Mouse (Mus musculus) stomach, embryonic 14.5 days (tissue): ENCODE data around the gene Syt1. TPM values are rescaled to one million over a fixed set of nuclear protein-coding genes. Genes with fewer than 3 reads are reported as not detected.

Experiments
- ATAC-seq: fragments of 200-750 bp; cut with Nextera tagmentation; 2 replicates; pipeline ENCODE4 v1.8.0; 2017; ENCODE audit warnings: low read depth, moderate TSS enrichment; ENCODE audit not compliant: insufficient number of reproducible peaks, insufficient read depth, low FRiP score
- H3K27ac ChIP-seq: fragments of 300-500 bp; sonication (generic); 2 replicates; pipeline ENCODE4 v1.5.1; 2014; ENCODE audit warnings: mild to moderate bottlenecking, low read length, moderate library complexity, mixed read lengths
- H3K27me3 ChIP-seq: fragments of 300-500 bp; sonication (generic); 2 replicates; pipeline ENCODE4 v1.6.1; 2014; ENCODE audit warnings: low read length, control low read depth, mixed read lengths; ENCODE audit not compliant: control insufficient read depth, insufficient read depth
- H3K36me3 ChIP-seq: fragments of 300-500 bp; sonication (generic); 2 replicates; pipeline ENCODE4 v1.6.1; 2014; ENCODE audit warnings: mild to moderate bottlenecking, control low read depth, low read length, moderate library complexity, mixed read lengths; ENCODE audit not compliant: control insufficient read depth, insufficient read depth
- H3K4me1 ChIP-seq: fragments of 300-500 bp; sonication (generic); 2 replicates; pipeline ENCODE4 v1.6.1; 2014; ENCODE audit warnings: low read length, control low read depth, mixed read lengths; ENCODE audit not compliant: control insufficient read depth, insufficient read depth
- H3K4me2 ChIP-seq: fragments of 300-500 bp; sonication (generic); replicated peaks from 2 replicates; pipeline ENCODE4 v1.6.1; 2014; ENCODE audit warnings: low read depth, low read length, control low read depth
- H3K4me3 ChIP-seq: fragments of 300-500 bp; sonication (generic); 2 replicates; pipeline ENCODE4 v1.5.1; 2014; ENCODE audit warnings: low read depth, low read length, control low read depth
- H3K9ac ChIP-seq: fragments of 300-500 bp; sonication (generic); replicated peaks from 2 replicates; pipeline ENCODE4 v1.6.1; 2014; ENCODE audit warnings: low read depth, mild to moderate bottlenecking, control low read depth, low read length, moderate library complexity, mixed read lengths
- H3K9me3 ChIP-seq: fragments of 300-500 bp; sonication (generic); 2 replicates; pipeline ENCODE4 v1.6.1; 2016; ENCODE audit warnings: low read depth, low read length, control low read depth; ENCODE audit not compliant: control insufficient read depth
- WGBS: fragments of 180-500 bp; shearing (Covaris S2); extraction: QIAGEN DNeasy Blood & Tissue Kit; methylation state at CpG from one replicate; pipeline ENCODE4 v1.1.7; 2014; 5-methylcytosine and 5-hydroxymethylcytosine counted together
- polyA plus RNA-seq: library from polyadenylated mRNA; unstranded; fragments of >200 nt; fragmentation: Nextera tagmentation; extraction: Ambion mirVana; gene quantifications from 2 replicates; pipeline ENCODE4 v1.2.1, GENCODE M21; 2014

The Syt1 gene
- polyA plus RNA-seq, 1 experiment from 2014 or later, result 12.7 TPM

DNA sequence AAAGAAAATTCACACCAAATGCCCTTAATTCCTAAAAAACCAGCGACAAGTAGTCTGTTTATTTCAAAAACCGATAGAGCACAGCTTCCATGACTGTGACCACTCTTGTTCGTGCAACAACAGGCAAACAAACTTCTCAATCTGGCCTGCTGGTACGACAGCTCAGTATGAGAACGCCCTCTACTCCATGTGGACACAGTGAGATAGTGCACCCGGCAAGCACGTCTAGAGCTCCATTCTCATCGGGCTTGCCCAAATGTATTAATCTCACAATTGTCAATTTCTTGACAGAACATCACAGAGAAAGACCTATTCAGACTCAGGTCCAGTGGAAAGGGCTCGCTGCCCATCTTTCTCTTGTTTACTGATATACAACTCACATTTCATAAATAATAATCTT is 469.2 kb downstream of the Syt1 start:
- Histone ChIP-seq H3K27me3 (no peaks in the 10 kb centered on the region), H3K4me3 (no peak overlapping the region), H3K9me3 (no peaks in the 10 kb centered on the region), H3K27ac (no peak overlapping the region), H3K4me2 (no peak overlapping the region), H3K9ac (no peak overlapping the region), H3K4me1 (no peaks in the 10 kb centered on the region), H3K36me3 (no peaks in the 10 kb centered on the region)
- 70% methylated on average over 9 of the region's 9 CpGs for WGBS
- no peak for ATAC-seq

- no peak for ATAC-seq
- H3K36me3 ChIP-seq, result no peaks in the 10 kb centered on the region
- no peak overlapping the region for H3K9ac ChIP-seq
- no peaks in the 10 kb centered on the region for H3K27me3 ChIP-seq
- H3K27ac ChIP-seq, result no peak overlapping the region
- WGBS, result 49% methylated on average over 3 of the region's 3 CpGs
- no peak overlapping the region for H3K4me2 ChIP-seq
- no peaks in the 10 kb centered on the region for H3K9me3 ChIP-seq
- H3K4me3 ChIP-seq, result no peak overlapping the region
- H3K4me1 ChIP-seq, result 0 out of 2 replicates have a peak, but pooled peaks cover 3% of the 10 kb centered on the region
These were observed 472.2 kb downstream of the Syt1 start for GRCm38 (mm10) chr10:108538546-108538945.

- ATAC-seq, result peak; percentile 75
- H3K27me3 ChIP-seq, result no peaks in the 10 kb centered on the region
- no peak overlapping the region for H3K4me3 ChIP-seq
- H3K4me1 ChIP-seq, result 0 out of 2 replicates have a peak, but pooled peaks cover 3% of the 10 kb centered on the region
- H3K9me3 ChIP-seq, result no peaks in the 10 kb centered on the region
- WGBS, result 62% methylated on average over 9 of the region's 9 CpGs
- no peak overlapping the region for H3K9ac ChIP-seq
- no peaks in the 10 kb centered on the region for H3K36me3 ChIP-seq
- no peak overlapping the region for H3K27ac ChIP-seq
- no peak overlapping the region for H3K4me2 ChIP-seq
These were observed 473.1 kb downstream of the Syt1 start for GRCm38 (mm10) chr10:108537641-108538040.

- H3K36me3 ChIP-seq, result no peaks in the 10 kb centered on the region
- H3K9ac ChIP-seq, result no peak overlapping the region
- H3K4me1 ChIP-seq, result peaks cover 6% of the 10 kb centered on the region; the same call in 1 of the 2 replicates
- WGBS, result 46% methylated on average over 5 of the region's 5 CpGs
- H3K27me3 ChIP-seq, result no peaks in the 10 kb centered on the region
- no peak overlapping the region for H3K4me3 ChIP-seq
- H3K27ac ChIP-seq, result peak overlapping the region; percentile 61; the same call in 1 of the 2 replicates
- ATAC-seq, result no peak
- H3K9me3 ChIP-seq, result no peaks in the 10 kb centered on the region
- no peak overlapping the region for H3K4me2 ChIP-seq
These were observed 474.9 kb downstream of the Syt1 start for GRCm38 (mm10) chr10:108535922-108536321.

DNA sequence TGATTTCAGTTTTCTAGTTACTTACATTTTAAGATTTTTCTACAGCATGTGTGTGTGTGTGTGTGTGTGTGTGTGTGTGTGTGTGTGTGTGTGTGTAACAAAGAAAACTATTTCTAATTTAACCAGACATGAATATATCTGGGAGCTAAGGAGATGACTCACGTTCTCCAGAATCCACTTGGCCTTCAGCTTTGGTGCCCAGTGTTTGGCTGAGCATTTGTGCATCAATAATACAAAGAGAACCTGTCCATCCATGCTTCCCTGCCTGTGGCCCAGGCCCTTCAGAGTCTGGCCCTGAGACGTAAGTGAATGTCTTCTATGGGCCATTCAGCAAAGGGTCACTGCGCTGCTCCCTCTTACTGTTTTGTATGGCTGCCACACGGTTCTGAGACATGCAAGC is 476.7 kb downstream of the Syt1 start:
- ATAC-seq, result no peak
- H3K4me2 ChIP-seq, result no peak overlapping the region
- no peak overlapping the region for H3K9ac ChIP-seq
- no peaks in the 10 kb centered on the region for H3K9me3 ChIP-seq
- H3K36me3 ChIP-seq, result no peaks in the 10 kb centered on the region
- peaks cover 6% of the 10 kb centered on the region; the same call in 1 of the 2 replicates for H3K4me1 ChIP-seq
- no peak overlapping the region for H3K4me3 ChIP-seq
- no peaks in the 10 kb centered on the region for H3K27me3 ChIP-seq
- no peak overlapping the region for H3K27ac ChIP-seq
- WGBS, result 84% methylated on average over 4 of the region's 4 CpGs

DNA sequence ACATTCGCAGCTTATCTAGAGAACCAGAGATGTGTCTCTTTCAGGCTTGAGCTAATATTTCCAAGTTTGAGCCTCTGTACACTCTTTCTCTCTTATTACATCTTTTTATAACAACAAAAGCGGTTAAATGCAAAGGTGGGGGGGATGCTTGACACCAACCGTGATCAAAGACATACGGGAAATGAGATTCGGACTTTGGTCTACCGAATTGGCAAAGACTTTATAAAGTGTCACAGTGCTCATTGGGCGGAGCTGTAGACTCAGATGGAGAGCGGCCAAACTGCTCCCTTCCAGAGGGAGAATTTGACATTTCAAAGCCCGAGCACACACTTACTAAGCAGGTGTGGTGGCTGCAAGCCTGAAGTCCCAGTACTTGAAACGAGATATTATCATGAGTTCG is 477.9 kb downstream of the Syt1 start:
- no peaks in the 10 kb centered on the region for H3K9me3 ChIP-seq
- peaks cover 6% of the 10 kb centered on the region; the same call in 1 of the 2 replicates for H3K4me1 ChIP-seq
- ATAC-seq, result no peak
- no peak overlapping the region for H3K4me2 ChIP-seq
- H3K9ac ChIP-seq, result no peak overlapping the region
- no peaks in the 10 kb centered on the region for H3K27me3 ChIP-seq
- 92% methylated on average over 11 of the region's 11 CpGs for WGBS
- H3K4me3 ChIP-seq, result no peak overlapping the region
- H3K36me3 ChIP-seq, result no peaks in the 10 kb centered on the region
- H3K27ac ChIP-seq, result no peak overlapping the region

GRCm38 (mm10) chr10:108532283-108532682 is 478.5 kb downstream of the Syt1 start:
- Histone ChIP-seq H3K9me3 (no peaks in the 10 kb centered on the region), H3K4me2 (no peak overlapping the region), H3K27me3 (no peaks in the 10 kb centered on the region), H3K4me3 (no peak overlapping the region), H3K9ac (no peak overlapping the region), H3K4me1 (peaks cover 6% of the 10 kb centered on the region; the same call in 1 of the 2 replicates), H3K36me3 (no peaks in the 10 kb centered on the region), H3K27ac (no peak overlapping the region)
- WGBS, result 78% methylated on average over 9 of the region's 9 CpGs
- ATAC-seq, result no peak

- ATAC-seq, result no peak
- Histone ChIP-seq H3K27me3 (no peaks in the 10 kb centered on the region), H3K36me3 (no peaks in the 10 kb centered on the region), H3K4me2 (no peak overlapping the region), H3K9ac (no peak overlapping the region), H3K9me3 (no peaks in the 10 kb centered on the region), H3K4me1 (peaks cover 6% of the 10 kb centered on the region; the same call in 1 of the 2 replicates), H3K4me3 (no peak overlapping the region), H3K27ac (no peak overlapping the region)
- 53% methylated on average over 4 of the region's 4 CpGs for WGBS
These were observed 479.1 kb downstream of the Syt1 start for GRCm38 (mm10) chr10:108531641-108532040.

DNA sequence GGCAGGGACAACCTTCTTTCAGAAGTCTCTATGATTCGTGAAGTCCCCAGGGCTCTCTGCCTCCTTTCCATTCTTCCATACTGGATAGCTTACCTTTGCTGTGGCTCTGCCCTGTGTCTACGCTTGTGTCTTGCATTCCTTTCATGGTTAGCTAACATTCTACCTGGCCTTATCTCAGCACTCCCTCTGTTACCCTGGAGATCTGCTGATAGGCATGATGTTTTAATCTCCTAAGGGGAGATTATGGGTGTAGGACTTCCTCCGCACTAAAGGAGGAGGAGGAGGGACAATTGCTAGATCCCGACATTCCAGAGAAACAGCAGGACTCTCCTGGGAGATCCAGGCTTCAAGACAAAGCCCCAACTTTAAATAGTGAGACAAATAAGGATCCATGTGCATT is 479.7 kb downstream of the Syt1 start:
- WGBS, result 50% methylated on average over 4 of the region's 4 CpGs

More for the DNA sequence above, 479.7 kb downstream of the Syt1 start:
- Histone ChIP-seq H3K36me3 (no peaks in the 10 kb centered on the region), H3K9me3 (no peaks in the 10 kb centered on the region), H3K27ac (no peak overlapping the region), H3K4me3 (no peak overlapping the region), H3K4me1 (peaks cover 6% of the 10 kb centered on the region; the same call in 1 of the 2 replicates), H3K4me2 (no peak overlapping the region), H3K27me3 (no peaks in the 10 kb centered on the region), H3K9ac (no peak overlapping the region)
- ATAC-seq, result peak; percentile 78
